Mouse (Mus musculus) embryo, embryonic 11.5 days (tissue): ENCODE data around the gene Cdh23.
"Not testable (repeated sequence)": the region's sequence is repeated elsewhere in the genome, so short reads cannot be mapped to it uniquely, and the experiment has no call there.

Source experiments
- DNase-seq: peaks from one replicate; pipeline ENCODE4 v3.0.0-alpha.2; 2012; ENCODE audit warnings: low read depth, low spot score

Gene Cdh23

GRCm38 (mm10) chr10:60696390-60696789, at the start of gene Cdh23:
TSS of gene Cdh23 (minus strand) at chr10:60696490.
- DNase-seq = no peak

GRCm38 (mm10) chr10:60744543-60745290, 48.4 kb upstream of the Cdh23 start:
- no peak for DNase-seq

- no peak for DNase-seq
Observed at GRCm38 (mm10) chr10:60743681-60744080, 47.4 kb upstream of the Cdh23 start.

- DNase-seq = no peak
Observed at GRCm38 (mm10) chr10:60742942-60743341, 46.7 kb upstream of the Cdh23 start.

- DNase-seq = not testable (repeated sequence)
Observed at GRCm38 (mm10) chr10:60742296-60742695, 46.0 kb upstream of the Cdh23 start.

- DNase-seq = no peak
Observed at GRCm38 (mm10) chr10:60741435-60741834, 45.1 kb upstream of the Cdh23 start.

- no peak for DNase-seq
Observed at GRCm38 (mm10) chr10:60739619-60740363, 43.5 kb upstream of the Cdh23 start.

- DNase-seq = no peak
Observed at GRCm38 (mm10) chr10:60737886-60738640, 41.8 kb upstream of the Cdh23 start.

GRCm38 (mm10) chr10:60737169-60737728, 41.0 kb upstream of the Cdh23 start:
- no peak for DNase-seq

- no peak for DNase-seq
Observed at GRCm38 (mm10) chr10:60735737-60736136, 39.4 kb upstream of the Cdh23 start.

GRCm38 (mm10) chr10:60733471-60733870, 37.2 kb upstream of the Cdh23 start:
- no peak for DNase-seq

GRCm38 (mm10) chr10:60732397-60732861, 36.1 kb upstream of the Cdh23 start:
- DNase-seq = no peak

GRCm38 (mm10) chr10:60731742-60732141, 35.5 kb upstream of the Cdh23 start:
- DNase-seq = no peak

GRCm38 (mm10) chr10:60727301-60727700, 31.0 kb upstream of the Cdh23 start:
- no peak for DNase-seq

GRCm38 (mm10) chr10:60726896-60727295, 30.6 kb upstream of the Cdh23 start:
- no peak for DNase-seq

GRCm38 (mm10) chr10:60724496-60724895, 28.2 kb upstream of the Cdh23 start:
- DNase-seq = no peak

- no peak for DNase-seq
Observed at GRCm38 (mm10) chr10:60723345-60723744, 27.1 kb upstream of the Cdh23 start.

- DNase-seq = no peak
Observed at GRCm38 (mm10) chr10:60721640-60722039, 25.4 kb upstream of the Cdh23 start.

- DNase-seq = no peak
Observed at GRCm38 (mm10) chr10:60720461-60720860, 24.2 kb upstream of the Cdh23 start.

GRCm38 (mm10) chr10:60718491-60718890, 22.2 kb upstream of the Cdh23 start:
- no peak for DNase-seq

- no peak for DNase-seq
Observed at GRCm38 (mm10) chr10:60716449-60716848, 20.2 kb upstream of the Cdh23 start.

GRCm38 (mm10) chr10:60712299-60712698, 16.0 kb upstream of the Cdh23 start:
- not testable (repeated sequence) for DNase-seq
